Mouse (Mus musculus): ENCODE results near the gene Nup85. TPM values are rescaled to one million over a fixed set of nuclear protein-coding genes. Genes with fewer than 3 reads are reported as not detected.
A peak's percentile ranks its signal among the peaks of the same experiment; 100 is the strongest.

The Nup85 gene
- total and polyA plus RNA-seq, 3 experiments = 282 to 326 (median 290) TPM

DNA sequence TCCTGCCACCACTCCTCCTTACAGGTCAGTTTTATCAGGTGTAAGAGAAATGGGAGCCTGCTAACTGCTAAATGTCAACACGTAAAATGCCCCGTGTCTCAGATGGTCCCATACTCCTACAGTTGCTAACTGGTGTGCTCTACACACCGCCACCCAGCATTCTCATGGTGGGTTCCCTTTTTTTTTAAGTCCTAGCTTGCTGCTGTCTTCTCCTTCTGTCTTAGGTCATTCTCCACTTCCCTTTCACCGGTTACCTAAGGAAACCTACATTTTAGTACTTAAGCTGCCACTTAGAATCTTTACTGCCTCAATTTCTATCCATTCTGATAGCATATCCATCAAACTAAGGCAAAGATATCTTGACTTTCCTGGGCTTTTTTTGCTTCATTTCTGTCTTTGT is 36.9 kb downstream of the Nup85 start:
- Histone ChIP-seq H3K4me1 (ENCODE audit: control insufficient read depth in 1 of 2, insufficient read depth in 2 of 2) (peaks cover 18 to 42% of the 10 kb centered on the region in 2 experiments), H3K79me2 (replicated peaks; ENCODE audit: control insufficient read depth, extremely low read depth, insufficient read depth, poor library complexity, severe bottlenecking) (peaks cover 92% of the 10 kb centered on the region), H3K4me3 (replicated peaks in 1 of 3; ENCODE audit: low read depth in 2 of 3, low read length in 2 of 3, poor library complexity in 1 of 3) (no peak overlapping the region), H3K27me3 (replicated peaks) (no peaks in the 10 kb centered on the region), H3K36me3 (replicated peaks in 1 of 2; ENCODE audit: control insufficient read depth in 1 of 2, insufficient read depth in 1 of 2, low read length in 1 of 2) (peaks cover 33 to 66% of the 10 kb centered on the region in 2 experiments), H3K9ac (ENCODE audit: insufficient read depth, low read depth) (no peak overlapping the region), H3K4me2 (ENCODE audit: insufficient read depth, low read depth, poor library complexity, severe bottlenecking) (no peak overlapping the region), H3K27ac (ENCODE audit: insufficient read depth, low read depth) (no peak overlapping the region), H3K9me3 (replicated peaks; ENCODE audit: low read length) (no peaks in the 10 kb centered on the region)
- DNase-seq (ENCODE audit: extremely low read depth) = no peak
- in situ Hi-C loops (cut with MboI; ENCODE audit: low pct_ligation_motif_present, low pct_unique_long_range_greater_than_20kb, low sequenced_read_pairs) (loop anchor here (25.0 kb wide), 1 partner anchor 411 kb away; the partner anchor contains the start of gene Galk1), dilution Hi-C loops (cut with MboI; ENCODE audit: extremely low pct_ligation_motif_present, extremely low pct_unique_long_range_greater_than_20kb, low sequenced_read_pairs) (no loop called here)
- TF ChIP-seq E2F4 (IDR thresholded peaks at IDR 0.05; ENCODE audit: insufficient replicate concordance, low read depth, low read length) (no peak), ZNF384 (IDR thresholded peaks at IDR 0.05; ENCODE audit: low read depth, low read length) (peak; percentile 42; the same call in 1 of the 2 replicates)

DNA sequence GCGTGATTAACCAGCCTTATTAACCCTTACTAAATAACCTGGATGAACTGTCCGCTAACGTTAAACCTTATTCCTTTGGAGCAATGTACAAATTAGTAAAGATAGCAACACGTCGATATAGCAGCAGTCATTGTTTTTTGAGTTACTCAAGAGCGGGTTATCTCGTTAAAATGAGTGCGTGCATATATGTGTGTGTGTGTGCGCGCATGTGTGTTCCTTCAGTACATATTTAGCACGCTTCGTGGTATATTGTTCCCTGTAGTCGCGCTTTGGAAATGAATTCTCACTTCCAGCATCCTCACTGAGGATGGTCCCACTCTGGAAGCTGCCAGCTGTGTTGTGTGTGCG is 38.9 kb downstream of the Nup85 start:
- TF ChIP-seq RCOR1 (conservative IDR thresholded peaks at IDR 0.05; ENCODE audit: low read depth, low read length) (no peak), ETS1 (conservative IDR thresholded peaks at IDR 0.05; ENCODE audit: low read depth, low read length) (no peak), JUND (conservative IDR thresholded peaks at IDR 0.05; ENCODE audit: low read depth, low read length) (no peak), MAZ (IDR thresholded peaks at IDR 0.05; ENCODE audit: low read depth, low read length) (no peak), MEF2A (IDR thresholded peaks at IDR 0.05; ENCODE audit: borderline replicate concordance, low read depth, low read length) (no peak), IRF4 (IDR thresholded peaks at IDR 0.05; ENCODE audit: low read depth, low read length) (0 out of 2 replicates have a peak, but pooled peaks have one; percentile 8), SIN3A (IDR thresholded peaks at IDR 0.05; ENCODE audit: low read length) (peak; percentile 26; the same call in 1 of the 2 replicates)
- dilution Hi-C loops (cut with MboI; ENCODE audit: extremely low pct_ligation_motif_present, extremely low pct_unique_long_range_greater_than_20kb, low sequenced_read_pairs) (no loop called here), in situ Hi-C loops (cut with MboI; ENCODE audit: low pct_ligation_motif_present, low pct_unique_long_range_greater_than_20kb, low sequenced_read_pairs) (loop anchor here (25.0 kb wide), 1 partner anchor 409 kb away; the partner anchor contains the start of gene Galk1)
- Histone ChIP-seq H3K9me3 (replicated peaks; ENCODE audit: low read length) (no peaks in the 10 kb centered on the region), H3K27me3 (replicated peaks) (no peaks in the 10 kb centered on the region), H3K4me1 (ENCODE audit: control insufficient read depth in 1 of 2, insufficient read depth in 2 of 2) (peaks cover 22 to 62% of the 10 kb centered on the region in 2 experiments), H3K27ac (ENCODE audit: insufficient read depth, low read depth) (peak overlapping the region; percentile 82), H3K4me3 (replicated peaks in 1 of 3; ENCODE audit: low read depth in 2 of 3, low read length in 2 of 3, poor library complexity in 1 of 3) (peak overlapping the region; percentile 81 to 93 (median 84)), H3K36me3 (replicated peaks in 1 of 2; ENCODE audit: control insufficient read depth in 1 of 2, insufficient read depth in 1 of 2, low read length in 1 of 2) (peaks cover 41 to 68% of the 10 kb centered on the region in 2 experiments), H3K4me2 (ENCODE audit: insufficient read depth, low read depth, poor library complexity, severe bottlenecking) (peak overlapping the region; percentile 47; the same call in 1 of the 2 replicates), H3K79me2 (replicated peaks; ENCODE audit: control insufficient read depth, extremely low read depth, insufficient read depth, poor library complexity, severe bottlenecking) (peaks cover 93% of the 10 kb centered on the region), H3K9ac (ENCODE audit: insufficient read depth, low read depth) (peak overlapping the region; percentile 97)
- DNase-seq (ENCODE audit: extremely low read depth) = no peak

DNA sequence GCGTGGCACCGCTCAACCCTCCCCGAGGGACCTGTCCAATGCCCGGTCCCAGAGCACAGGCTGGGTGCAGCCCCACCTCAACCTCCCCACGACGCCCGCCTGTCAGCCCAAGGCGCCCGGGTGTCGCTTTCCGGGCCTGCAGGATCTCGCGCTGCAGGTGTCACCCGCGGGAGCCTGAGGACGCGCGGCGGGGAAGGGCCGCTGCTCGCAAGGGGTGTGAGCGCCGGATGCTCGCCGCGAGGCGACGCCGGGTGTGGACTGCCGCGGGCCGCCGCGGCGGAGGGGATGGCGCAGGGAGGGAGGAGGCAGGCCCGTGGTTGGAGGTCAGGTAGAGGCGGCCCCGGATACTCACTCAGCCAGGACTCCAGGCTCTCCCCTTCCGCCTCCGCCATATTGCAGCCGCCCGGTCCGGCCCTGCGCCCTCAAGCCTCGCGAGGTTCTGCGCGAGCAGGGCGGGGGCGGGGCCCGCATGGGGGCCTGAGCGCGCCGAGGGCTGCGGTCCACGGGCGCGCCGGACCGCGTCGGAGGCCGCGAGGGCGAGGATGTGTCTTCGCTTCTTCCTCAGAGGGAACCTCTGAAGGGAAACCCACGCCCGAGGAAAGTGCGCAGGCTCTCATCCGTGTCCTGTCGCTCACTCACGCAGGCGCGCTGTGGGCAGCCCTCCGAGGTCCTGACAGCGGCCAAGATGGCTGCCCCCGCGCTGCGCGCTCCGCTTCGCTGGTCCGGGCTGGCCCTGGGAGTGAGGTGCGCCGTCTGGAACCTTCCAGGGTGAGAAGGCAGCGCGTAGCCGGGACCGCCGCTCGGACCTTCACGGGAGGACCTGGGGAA is 39.5 kb downstream of the Nup85 start, which contains the start of the genes Mrps7 and Gga3:
TSS of gene Mrps7 (plus strand) at position 450 of the 828 bp plus-strand sequence.
TSS of gene Gga3 (minus strand) at position 576 of the 828 bp plus-strand sequence.
- DNase-seq (ENCODE audit: extremely low read depth) = peak; percentile 93
- H3K9ac ChIP-seq (ENCODE audit: insufficient read depth, low read depth) = peak within 1 kb of the TSS; percentile 97
- peak within 1 kb of the TSS; percentile 87 for H3K4me2 ChIP-seq (ENCODE audit: insufficient read depth, low read depth, poor library complexity, severe bottlenecking)
- peaks cover 44 to 69% of the 10 kb centered on the region in 2 experiments for H3K36me3 ChIP-seq (replicated peaks in 1 of 2; ENCODE audit: control insufficient read depth in 1 of 2, insufficient read depth in 1 of 2, low read length in 1 of 2)
- H3K79me2 ChIP-seq (replicated peaks; ENCODE audit: control insufficient read depth, extremely low read depth, insufficient read depth, poor library complexity, severe bottlenecking) = peaks cover 88% of the 10 kb centered on the region
- in situ Hi-C loops (cut with MboI; ENCODE audit: low pct_ligation_motif_present, low pct_unique_long_range_greater_than_20kb, low sequenced_read_pairs) = loop anchor here (25.0 kb wide), 1 partner anchor 409 kb away; the partner anchor contains the start of gene Galk1
- no peaks in the 10 kb centered on the region for H3K9me3 ChIP-seq (replicated peaks; ENCODE audit: low read length)
- H3K27ac ChIP-seq (ENCODE audit: insufficient read depth, low read depth) = peak within 1 kb of the TSS; percentile 82
- H3K27me3 ChIP-seq (replicated peaks) = no peaks in the 10 kb centered on the region
- H3K4me1 ChIP-seq (ENCODE audit: control insufficient read depth in 1 of 2, insufficient read depth in 2 of 2) = peaks cover 27 to 68% of the 10 kb centered on the region in 2 experiments
- dilution Hi-C loops (cut with MboI; ENCODE audit: extremely low pct_ligation_motif_present, extremely low pct_unique_long_range_greater_than_20kb, low sequenced_read_pairs) = no loop called here
- peak within 1 kb of the TSS; percentile 81 to 93 (median 84) for H3K4me3 ChIP-seq (replicated peaks in 1 of 3; ENCODE audit: low read depth in 2 of 3, low read length in 2 of 3, poor library complexity in 1 of 3)
- TF ChIP-seq POLR2A (IDR thresholded peaks at IDR 0.05; ENCODE audit: low read depth, low read length) (peak; percentile 82), ZNF384 (IDR thresholded peaks at IDR 0.05; ENCODE audit: low read depth, low read length) (no peak), RAD21 (IDR thresholded peaks at IDR 0.05; ENCODE audit: low read depth, low read length) (no peak), CTCF (conservative IDR thresholded peaks at IDR 0.05 in 1 of 2, IDR thresholded peaks at IDR 0.05 in 1 of 2; ENCODE audit: low read depth in 2 of 2, low read length in 2 of 2) (peak in 1 of 2 experiments; percentile 11; a peak in 1 of 4 replicates), TCF12 (IDR thresholded peaks at IDR 0.05; ENCODE audit: low read depth, low read length) (peak; percentile 100), BHLHE40 (IDR thresholded peaks at IDR 0.05; ENCODE audit: low read depth, low read length) (no peak), ETS1 (conservative IDR thresholded peaks at IDR 0.05; ENCODE audit: low read depth, low read length) (peak; percentile 34; the same call in 1 of the 2 replicates), HCFC1 (IDR thresholded peaks at IDR 0.05; ENCODE audit: low read depth, low read length) (peak; percentile 87), MEF2A (IDR thresholded peaks at IDR 0.05; ENCODE audit: borderline replicate concordance, low read depth, low read length) (peak; percentile 80), E2F4 (IDR thresholded peaks at IDR 0.05; ENCODE audit: insufficient replicate concordance, low read depth, low read length) (no peak), NELFE (IDR thresholded peaks at IDR 0.05; ENCODE audit: low read depth, low read length) (peak; percentile 88), MAX (IDR thresholded peaks at IDR 0.05; ENCODE audit: low read length) (peak; percentile 100), MXI1 (IDR thresholded peaks at IDR 0.05; ENCODE audit: low read depth, low read length) (peak; percentile 24; the same call in 1 of the 2 replicates), SIN3A (IDR thresholded peaks at IDR 0.05; ENCODE audit: low read length) (peak; percentile 81), CHD2 (IDR thresholded peaks at IDR 0.05; ENCODE audit: low read length) (peak; percentile 99), PAX5 (IDR thresholded peaks at IDR 0.05; ENCODE audit: low read length) (no peak), GABPA (IDR thresholded peaks at IDR 0.05; ENCODE audit: insufficient replicate concordance, low read depth, low read length) (no peak; the same call in 1 of the 2 replicates), NRF1 (IDR thresholded peaks at IDR 0.05; ENCODE audit: low read depth, low read length) (peak; percentile 74)

All from CH12.LX (cell line).